Mouse (Mus musculus) MEL (cell line): ENCODE results near the gene Phgr1. TPM values are rescaled to one million over a fixed set of nuclear protein-coding genes. Genes with fewer than 3 reads are reported as not detected.

Experiments
- DNase-seq: peaks from one replicate; pipeline ENCODE4 v3.0.0; 2011; ENCODE audit warnings: low read depth, low spot score
- H3K27ac ChIP-seq: 2 replicates; pipeline ENCODE4 v1.5.1; 2012; ENCODE audit warnings: low read depth, mild to moderate bottlenecking, control low read depth, low read length, moderate library complexity; ENCODE audit not compliant: control insufficient read depth
- H3K27me3 ChIP-seq, 2 experiments: fragments of 150-350 bp in 1 of 2; sonication (generic) in 1 of 2; 2 replicates each; pipeline ENCODE4 v1.6.1; 2012; ENCODE audit warnings: low read length in 2 of 2, mild to moderate bottlenecking in 2 of 2, improper control_type of control experiment in 1 of 2, moderate library complexity in 1 of 2; ENCODE audit not compliant: insufficient read depth in 2 of 2, control insufficient read depth in 1 of 2
- H3K36me3 ChIP-seq, 2 experiments: 2 replicates each; pipeline ENCODE4 v1.6.1; 2012 to 2014; ENCODE audit warnings: low read length in 2 of 2, improper control_type of control experiment in 1 of 2, inconsistent platforms in 1 of 2, mild to moderate bottlenecking in 1 of 2; ENCODE audit not compliant: insufficient read depth in 2 of 2, control insufficient read depth in 1 of 2
- H3K4me1 ChIP-seq, 2 experiments: fragments of 150-350 bp in 1 of 2; sonication (generic) in 1 of 2; 2 replicates each; pipeline ENCODE4 v1.6.1; 2012; ENCODE audit warnings: low read length in 2 of 2, improper control_type of control experiment in 1 of 2, mild to moderate bottlenecking in 1 of 2; ENCODE audit not compliant: insufficient read depth in 2 of 2, control insufficient read depth in 1 of 2
- H3K4me3 ChIP-seq, 2 experiments: fragments of 150-350 bp in 1 of 2; sonication (generic) in 1 of 2; 2 replicates each; pipeline ENCODE4 v1.5.1; 2012; ENCODE audit warnings: low read depth in 2 of 2, low read length in 2 of 2, mild to moderate bottlenecking in 2 of 2, moderate library complexity in 2 of 2, control low read depth in 1 of 2, improper control_type of control experiment in 1 of 2; ENCODE audit not compliant: control insufficient read depth in 1 of 2, insufficient read depth in 1 of 2
- H3K79me2 ChIP-seq: 2 replicates; pipeline ENCODE4 v1.6.1; 2012; ENCODE audit warnings: mild to moderate bottlenecking, low read length, moderate library complexity; ENCODE audit not compliant: control insufficient read depth, poor library complexity, insufficient read depth
- H3K9ac ChIP-seq: 2 replicates; pipeline ENCODE4 v1.6.1; 2012; ENCODE audit warnings: low read depth, mild to moderate bottlenecking, control low read depth, low read length, moderate library complexity; ENCODE audit not compliant: control insufficient read depth, poor library complexity, severe bottlenecking
- H3K9me3 ChIP-seq: fragments of 150-350 bp; sonication (generic); replicated peaks from 2 replicates; pipeline ENCODE4 v1.6.1; 2012; ENCODE audit warnings: mild to moderate bottlenecking, low read length, improper control_type of control experiment, moderate library complexity; ENCODE audit not compliant: insufficient read depth
- CHD1 ChIP-seq: IDR thresholded peaks from 2 replicates; pipeline ENCODE4 v1.6.1; 2012; ENCODE audit warnings: low read depth, mild to moderate bottlenecking, inconsistent platforms, low read length, improper control_type of control experiment
- CHD2 ChIP-seq: IDR thresholded peaks from 2 replicates; pipeline ENCODE4 v1.6.1; 2011; ENCODE audit warnings: low read length, improper control_type of control experiment
- CTCF ChIP-seq, 3 experiments: IDR thresholded peaks in 2 of 3; conservative IDR thresholded peaks in 1 of 3; 2 replicates each; pipeline ENCODE4 v1.5.1; 2011 to 2012; ENCODE audit warnings: low read length in 3 of 3, low read depth in 2 of 3, mild to moderate bottlenecking in 2 of 3, improper control_type of control experiment in 1 of 3, inconsistent platforms in 1 of 3, mixed read lengths in 1 of 3, moderate library complexity in 1 of 3; ENCODE audit not compliant: control insufficient read depth in 1 of 3, insufficient read depth in 1 of 3, poor library complexity in 1 of 3, severe bottlenecking in 1 of 3
- E2F4 ChIP-seq: IDR thresholded peaks from 2 replicates; pipeline ENCODE4 v1.6.1; 2011; ENCODE audit warnings: low read depth, low read length, improper control_type of control experiment, borderline replicate concordance
- ELF1 ChIP-seq: IDR thresholded peaks from 2 replicates; pipeline ENCODE4 v1.6.1; 2014; ENCODE audit warnings: low read depth, mild to moderate bottlenecking, inconsistent platforms, low read length, improper control_type of control experiment, moderate library complexity
- EP300 ChIP-seq, 2 experiments: IDR thresholded peaks; 2 replicates each; pipeline ENCODE4 v1.6.1; 2011; ENCODE audit warnings: improper control_type of control experiment in 2 of 2, low read length in 2 of 2, low read depth in 1 of 2, mild to moderate bottlenecking in 1 of 2
- ETS1 ChIP-seq: IDR thresholded peaks from 2 replicates; pipeline ENCODE4 v1.6.1; 2012; ENCODE audit warnings: low read depth, mild to moderate bottlenecking, inconsistent platforms, low read length, improper control_type of control experiment, moderate library complexity
- GABPA ChIP-seq: IDR thresholded peaks from 2 replicates; pipeline ENCODE4 v1.6.1; 2012; ENCODE audit warnings: low read depth, mild to moderate bottlenecking, inconsistent platforms, low read length, improper control_type of control experiment, moderate library complexity
- HCFC1 ChIP-seq: IDR thresholded peaks from 2 replicates; pipeline ENCODE4 v1.6.1; 2012; ENCODE audit warnings: low read depth, mild to moderate bottlenecking, inconsistent platforms, low read length, improper control_type of control experiment, moderate library complexity
- JUND ChIP-seq: IDR thresholded peaks from 2 replicates; pipeline ENCODE4 v1.6.1; 2011; ENCODE audit warnings: low read depth, mild to moderate bottlenecking, improper control_type of control experiment, low read length
- KAT2A ChIP-seq: conservative IDR thresholded peaks from 2 replicates; pipeline ENCODE4 v1.6.1; 2012; ENCODE audit warnings: low read depth, low read length, improper control_type of control experiment, inconsistent platforms
- MAFK ChIP-seq: IDR thresholded peaks from 2 replicates; pipeline ENCODE4 v1.6.1; 2011; ENCODE audit warnings: low read depth, mild to moderate bottlenecking, low read length, improper control_type of control experiment, borderline replicate concordance
- MAX ChIP-seq: IDR thresholded peaks from 2 replicates; pipeline ENCODE4 v1.6.1; 2011; ENCODE audit warnings: low read length, improper control_type of control experiment
- MAZ ChIP-seq: IDR thresholded peaks from 2 replicates; pipeline ENCODE4 v1.6.1; 2012; ENCODE audit warnings: low read depth, mild to moderate bottlenecking, inconsistent platforms, low read length, improper control_type of control experiment
- MEF2A ChIP-seq: IDR thresholded peaks from 2 replicates; pipeline ENCODE4 v1.6.1; 2014; ENCODE audit warnings: low read depth, mild to moderate bottlenecking, inconsistent platforms, low read length, improper control_type of control experiment; ENCODE audit not compliant: poor library complexity, insufficient replicate concordance, severe bottlenecking; ENCODE audit errors: extremely low read depth
- MXI1 ChIP-seq: IDR thresholded peaks from 2 replicates; pipeline ENCODE4 v1.6.1; 2011; ENCODE audit warnings: mild to moderate bottlenecking, low read depth, low read length, improper control_type of control experiment
- MYB ChIP-seq: IDR thresholded peaks from 2 replicates; pipeline ENCODE4 v1.6.1; 2011; ENCODE audit warnings: mild to moderate bottlenecking, low read depth, low read length, improper control_type of control experiment
- MYC ChIP-seq: IDR thresholded peaks from 2 replicates; pipeline ENCODE4 v1.6.1; 2011; ENCODE audit warnings: low read depth, mild to moderate bottlenecking, low read length, improper control_type of control experiment, moderate library complexity
- NELFE ChIP-seq: IDR thresholded peaks from 2 replicates; pipeline ENCODE4 v1.6.1; 2011; ENCODE audit warnings: low read depth, low read length, improper control_type of control experiment
- NRF1 ChIP-seq: IDR thresholded peaks from 2 replicates; pipeline ENCODE4 v1.6.1; 2014; ENCODE audit warnings: low read depth, mild to moderate bottlenecking, inconsistent platforms, low read length, improper control_type of control experiment, moderate library complexity; ENCODE audit not compliant: poor library complexity, insufficient read depth, severe bottlenecking
- POLR2A ChIP-seq, 2 experiments: IDR thresholded peaks; 2 replicates each; pipeline ENCODE4 v1.6.1; 2011 to 2012; ENCODE audit warnings: low read length in 2 of 2, mild to moderate bottlenecking in 2 of 2, control low read depth in 1 of 2, improper control_type of control experiment in 1 of 2, low read depth in 1 of 2, moderate library complexity in 1 of 2; ENCODE audit not compliant: control insufficient read depth in 1 of 2, insufficient read depth in 1 of 2, poor library complexity in 1 of 2
- POLR2AphosphoS2 ChIP-seq: IDR thresholded peaks from 2 replicates; pipeline ENCODE4 v1.6.1; 2011; ENCODE audit warnings: low read length, improper control_type of control experiment
- POLR2AphosphoS5 ChIP-seq: IDR thresholded peaks from 2 replicates; pipeline ENCODE4 v1.6.1; 2012; ENCODE audit warnings: low read depth, borderline replicate concordance, mild to moderate bottlenecking, inconsistent platforms, low read length, moderate library complexity, mixed read lengths
- RAD21 ChIP-seq: IDR thresholded peaks from 2 replicates; pipeline ENCODE4 v1.6.1; 2011; ENCODE audit warnings: mild to moderate bottlenecking, low read depth, low read length, improper control_type of control experiment
- RCOR1 ChIP-seq: IDR thresholded peaks from 2 replicates; pipeline ENCODE4 v1.6.1; 2012; ENCODE audit warnings: low read depth, mild to moderate bottlenecking, inconsistent platforms, low read length, improper control_type of control experiment
- SIN3A ChIP-seq: IDR thresholded peaks from 2 replicates; pipeline ENCODE4 v1.6.1; 2012; ENCODE audit warnings: low read length, improper control_type of control experiment, inconsistent platforms
- SMC3 ChIP-seq: IDR thresholded peaks from 2 replicates; pipeline ENCODE4 v1.6.1; 2011; ENCODE audit warnings: low read depth, low read length, improper control_type of control experiment
- TAL1 ChIP-seq: IDR thresholded peaks from 2 replicates; pipeline ENCODE4 v1.6.1; 2012; ENCODE audit warnings: mild to moderate bottlenecking, inconsistent platforms, low read length, moderate library complexity, mixed read lengths
- TCF12 ChIP-seq: IDR thresholded peaks from 2 replicates; pipeline ENCODE4 v1.6.1; 2014; ENCODE audit warnings: low read depth, mild to moderate bottlenecking, inconsistent platforms, low read length, improper control_type of control experiment, moderate library complexity
- UBTF ChIP-seq: IDR thresholded peaks from 2 replicates; pipeline ENCODE4 v1.6.1; 2012; ENCODE audit warnings: low read depth, mild to moderate bottlenecking, inconsistent platforms, low read length, improper control_type of control experiment, moderate library complexity, borderline replicate concordance; ENCODE audit not compliant: insufficient read depth
- USF1 ChIP-seq: IDR thresholded peaks from 2 replicates; pipeline ENCODE4 v1.6.1; 2014; ENCODE audit warnings: low read depth, mild to moderate bottlenecking, inconsistent platforms, low read length, improper control_type of control experiment, moderate library complexity
- USF2 ChIP-seq, 2 experiments: IDR thresholded peaks; 2 replicates each; pipeline ENCODE4 v1.6.1; 2011 to 2012; ENCODE audit warnings: improper control_type of control experiment in 2 of 2, low read length in 2 of 2, borderline replicate concordance in 1 of 2, inconsistent platforms in 1 of 2, low read depth in 1 of 2, mild to moderate bottlenecking in 1 of 2; ENCODE audit not compliant: insufficient read depth in 1 of 2
- ZC3H11A ChIP-seq: IDR thresholded peaks from 2 replicates; pipeline ENCODE4 v1.6.1; 2012; ENCODE audit warnings: low read depth, mild to moderate bottlenecking, inconsistent platforms, low read length, improper control_type of control experiment
- ZKSCAN1 ChIP-seq: IDR thresholded peaks from 2 replicates; pipeline ENCODE4 v1.6.1; 2012; ENCODE audit warnings: low read depth, mild to moderate bottlenecking, inconsistent platforms, low read length, improper control_type of control experiment, moderate library complexity
- ZMIZ1 ChIP-seq: IDR thresholded peaks from 2 replicates; pipeline ENCODE4 v1.6.1; 2012; ENCODE audit warnings: low read depth, mild to moderate bottlenecking, inconsistent platforms, low read length, improper control_type of control experiment, moderate library complexity
- polyA plus RNA-seq, 2 experiments: library from polyadenylated mRNA; stranded (reverse) in 1 of 2; unstranded in 1 of 2; fragments of >175 nt in 1 of 2; fragments of >200 nt in 1 of 2; gene quantifications; 2 replicates each; pipeline versions ENCODE4 v1.2.1 to v1.2.4; 2012; ENCODE audit warnings: low replicate concordance in 2 of 2, low read depth in 1 of 2; ENCODE audit not compliant: insufficient read length in 2 of 2, insufficient read depth in 1 of 2, missing spikeins in 1 of 2
- total RNA-seq: library from RNA; depleted of rRNA; stranded (reverse); fragments of 300-350 nt; gene quantifications from 2 replicates; pipeline ENCODE4 v1.2.3, GENCODE M21; 2012

Phgr1 gene
- total and polyA plus RNA-seq, 3 experiments: not detected

GRCm38 (mm10) chr2:118730622-118730915 is 42.0 kb upstream of the Phgr1 start:
- TF ChIP-seq ZMIZ1: no peak; the same call in 1 of the 2 replicates
- 0 out of 4 replicates have a peak, but pooled peaks have one; percentile 18 to 21 for TF ChIP-seq EP300 (IDR thresholded peaks at IDR 0.05; ENCODE audit: low read depth in 1 of 2, low read length in 2 of 2)
- no peak for TF ChIP-seq TAL1
- TF ChIP-seq POLR2AphosphoS2: no peak
- TF ChIP-seq USF1: no peak
- TF ChIP-seq KAT2A: no peak
- no peak for TF ChIP-seq MAX
- TF ChIP-seq RAD21: peak; percentile 77
- TF ChIP-seq CHD1: no peak
- TF ChIP-seq RCOR1: no peak
- TF ChIP-seq ETS1: peak; percentile 28; the same call in 1 of the 2 replicates
- no peak for TF ChIP-seq NELFE
- no peak for TF ChIP-seq MAFK
- TF ChIP-seq MYB: no peak
- TF ChIP-seq USF2 (IDR thresholded peaks at IDR 0.05; ENCODE audit: borderline replicate concordance in 1 of 2, insufficient read depth in 1 of 2, low read depth in 1 of 2, low read length in 2 of 2): no peak
- TF ChIP-seq HCFC1: no peak; the same call in 1 of the 2 replicates
- TF ChIP-seq GABPA: no peak
- TF ChIP-seq SMC3: peak; percentile 82
- TF ChIP-seq ZKSCAN1: no peak; the same call in 1 of the 2 replicates
- no peak for TF ChIP-seq POLR2AphosphoS5
- no peak for TF ChIP-seq MYC
- peak; percentile 68 for TF ChIP-seq ELF1
- peak; percentile 37; the same call in 1 of the 2 replicates for TF ChIP-seq SIN3A
- TF ChIP-seq POLR2A (IDR thresholded peaks at IDR 0.05; ENCODE audit: control insufficient read depth in 1 of 2, insufficient read depth in 1 of 2, low read depth in 1 of 2, low read length in 2 of 2, poor library complexity in 1 of 2): no peak
- no peak; the same call in 1 of the 2 replicates for TF ChIP-seq MXI1
- TF ChIP-seq MEF2A: no peak
- peak; percentile 65 to 88 (median 86) for TF ChIP-seq CTCF (IDR thresholded peaks at IDR 0.05 in 2 of 3, conservative IDR thresholded peaks at IDR 0.05 in 1 of 3; ENCODE audit: control insufficient read depth in 1 of 3, insufficient read depth in 1 of 3, low read depth in 2 of 3, low read length in 3 of 3, poor library complexity in 1 of 3, severe bottlenecking in 1 of 3)
- peak; percentile 65 for TF ChIP-seq ZC3H11A
- no peak for TF ChIP-seq CHD2
- 0 out of 2 replicates have a peak, but pooled peaks have one; percentile 3 for TF ChIP-seq E2F4
- no peak for TF ChIP-seq UBTF
- no peak for TF ChIP-seq TCF12
- TF ChIP-seq JUND: no peak
- peak; percentile 86; the same call in 1 of the 2 replicates for TF ChIP-seq MAZ
- no peak for TF ChIP-seq NRF1
- TF ChIP-seq, all 39 proteins: peak for 10
- H3K79me2 ChIP-seq: peaks cover 15% of the 10 kb centered on the region
- peak; percentile 80 for DNase-seq
- no peaks in the 10 kb centered on the region for H3K9me3 ChIP-seq
- H3K9ac ChIP-seq: no peak overlapping the region
- no peak overlapping the region for H3K27ac ChIP-seq
- H3K27me3 ChIP-seq: no peaks in the 10 kb centered on the region
- peaks cover 0 to 18% of the 10 kb centered on the region in 2 experiments; a peak in 2 of 4 replicates for H3K36me3 ChIP-seq
- H3K4me3 ChIP-seq: peak overlapping the region; percentile 1 to 26; a peak in 1 of 4 replicates
- H3K4me1 ChIP-seq: peaks cover 5 to 16% of the 10 kb centered on the region in 2 experiments
